Mouse (Mus musculus): ENCODE measurements around the gene Cyth1.

Gene Cyth1

DNA sequence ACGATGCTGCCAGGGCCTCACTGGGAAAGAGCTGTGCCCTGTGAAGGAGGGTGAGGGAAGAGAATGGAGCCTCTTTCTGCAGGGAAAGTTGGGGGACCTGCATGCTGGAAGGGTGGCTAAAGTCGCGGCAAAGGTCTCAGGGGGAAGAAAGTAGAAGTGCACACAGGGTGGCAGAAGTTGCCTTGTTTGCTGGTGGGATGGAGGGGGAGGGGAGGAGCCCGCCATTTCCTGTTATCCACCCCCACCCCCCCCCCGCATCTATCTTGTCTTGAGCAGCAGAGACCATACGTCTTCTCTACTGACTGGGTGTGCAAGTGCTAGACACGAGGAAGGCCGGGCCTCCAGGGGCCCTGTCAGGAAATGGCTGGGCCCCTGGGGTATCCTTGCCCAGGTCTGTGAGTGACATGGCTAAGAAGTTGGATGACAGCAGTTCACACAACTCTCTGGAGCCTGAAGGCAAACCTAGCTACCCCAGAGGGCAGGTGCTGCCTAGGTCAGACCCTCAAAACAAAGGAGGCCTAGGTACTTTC is 133.7 kb downstream of the Cyth1 start:
- DNase-seq (ENCODE audit: low spot score): no peak

DNA sequence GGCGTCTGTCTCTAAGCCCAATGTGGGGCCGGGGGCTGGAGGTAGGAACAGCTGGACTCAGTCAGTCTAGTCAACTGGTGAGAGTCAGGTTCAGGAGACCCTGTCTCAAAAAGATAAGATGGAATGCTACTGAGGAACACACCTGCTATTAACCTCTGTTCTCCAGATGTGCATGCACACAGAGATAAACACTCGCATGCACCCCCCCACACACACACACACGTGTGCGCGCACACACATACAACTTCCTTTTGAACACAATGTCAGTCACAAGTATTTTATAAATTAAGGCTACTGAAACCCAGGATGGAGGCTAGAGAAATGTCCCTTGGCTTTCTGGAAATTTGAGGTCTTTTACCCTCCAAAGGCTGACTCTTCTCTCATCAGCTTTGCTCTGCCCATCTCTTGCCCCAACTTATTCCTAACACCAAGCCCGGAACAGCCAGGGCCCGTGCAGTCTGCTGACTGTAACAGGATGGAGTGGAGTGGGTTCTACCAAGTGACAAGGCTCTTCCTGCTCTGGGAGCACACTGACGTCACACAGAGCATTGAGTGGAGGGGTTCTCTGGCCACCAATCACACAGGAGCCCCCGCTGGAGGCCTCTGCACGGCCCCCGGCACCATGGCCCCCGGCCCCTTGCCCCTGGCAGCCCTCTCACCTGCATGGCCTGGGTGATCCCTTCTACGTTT is 134.7 kb downstream of the Cyth1 start:
- no peak for DNase-seq (ENCODE audit: low spot score)

DNA sequence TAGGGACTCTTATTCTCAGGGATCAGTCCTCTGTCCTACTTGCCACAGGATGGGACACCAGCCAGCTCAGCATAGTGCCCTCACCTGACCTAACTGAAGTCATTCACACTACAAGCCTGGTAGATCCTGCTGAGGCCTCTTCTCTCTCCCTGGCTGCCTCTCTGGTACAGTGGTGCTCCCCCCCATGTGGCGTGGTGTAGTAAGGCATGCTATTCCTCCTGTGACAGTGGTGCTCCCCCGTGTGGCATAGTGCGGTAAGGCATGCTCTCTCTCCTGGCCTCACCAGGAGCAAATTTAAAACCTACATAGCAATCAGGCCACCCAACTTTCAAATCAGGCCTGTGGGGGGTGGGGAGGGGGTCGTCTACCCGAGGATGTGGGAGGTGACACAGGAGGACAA is 144.4 kb downstream of the Cyth1 start:
- peak; percentile 49 for DNase-seq (ENCODE audit: low spot score)

DNA sequence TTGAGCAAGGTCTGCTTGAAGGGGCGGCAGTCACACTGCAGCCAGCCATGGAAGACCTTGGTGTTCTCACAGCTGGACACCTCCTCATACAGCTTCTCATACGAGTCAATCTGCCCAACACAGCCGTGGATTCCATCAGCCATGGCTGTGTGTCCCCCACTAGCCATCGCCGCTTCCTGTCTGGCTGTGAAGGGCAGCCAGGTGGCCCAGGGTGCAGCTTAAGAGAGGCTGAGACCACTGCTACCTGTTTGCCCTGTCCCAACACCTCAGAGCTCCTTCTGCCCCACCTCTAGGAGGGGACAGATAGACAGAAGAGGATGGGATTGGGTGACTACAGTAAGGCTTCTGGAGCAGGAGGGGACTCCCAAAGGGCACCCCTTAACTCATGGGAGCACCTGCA is 145.0 kb downstream of the Cyth1 start:
- no peak for DNase-seq (ENCODE audit: low spot score)

DNA sequence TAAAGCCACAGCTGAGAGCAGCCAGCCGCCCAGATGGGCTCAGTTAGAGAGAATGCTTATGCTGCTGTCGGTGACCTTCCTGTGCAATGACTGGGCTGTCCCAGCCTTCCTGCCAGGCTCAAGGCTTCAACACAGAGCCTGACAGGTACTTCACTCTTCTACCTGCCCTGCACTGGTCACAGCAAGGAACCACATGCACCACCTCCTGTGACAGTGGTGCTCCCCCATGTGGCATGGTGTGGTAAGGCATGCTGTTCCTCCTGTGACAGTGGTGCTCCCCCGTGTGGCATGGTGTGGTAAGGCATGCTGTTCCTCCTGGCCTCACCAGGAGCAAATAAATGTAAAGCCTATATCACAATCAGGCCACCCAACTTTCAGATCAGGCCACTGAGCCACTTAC is 145.6 kb downstream of the Cyth1 start:
- peak; percentile 78 for DNase-seq (ENCODE audit: low spot score)

DNA sequence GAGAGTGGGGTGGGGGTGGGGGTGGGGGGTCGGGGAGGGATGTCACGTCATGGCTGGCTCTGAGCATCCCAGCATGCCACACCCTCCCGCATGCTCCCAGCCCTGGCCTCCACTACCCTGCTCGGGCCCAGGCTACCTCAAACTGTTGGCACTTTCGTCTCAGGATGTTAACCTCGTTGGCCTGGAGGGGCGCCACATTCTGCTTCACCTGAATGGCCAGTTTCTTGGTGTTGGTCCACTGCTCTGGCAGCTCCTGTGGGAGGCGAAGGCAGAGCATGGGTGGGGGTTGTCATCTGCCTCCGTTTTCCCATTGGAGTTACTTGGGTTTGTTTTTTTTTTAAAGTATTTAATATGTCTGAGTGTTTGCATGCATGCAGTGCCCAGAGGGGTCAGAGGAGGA is 147.3 kb downstream of the Cyth1 start:
- no peak for DNase-seq (ENCODE audit: low spot score)

DNA sequence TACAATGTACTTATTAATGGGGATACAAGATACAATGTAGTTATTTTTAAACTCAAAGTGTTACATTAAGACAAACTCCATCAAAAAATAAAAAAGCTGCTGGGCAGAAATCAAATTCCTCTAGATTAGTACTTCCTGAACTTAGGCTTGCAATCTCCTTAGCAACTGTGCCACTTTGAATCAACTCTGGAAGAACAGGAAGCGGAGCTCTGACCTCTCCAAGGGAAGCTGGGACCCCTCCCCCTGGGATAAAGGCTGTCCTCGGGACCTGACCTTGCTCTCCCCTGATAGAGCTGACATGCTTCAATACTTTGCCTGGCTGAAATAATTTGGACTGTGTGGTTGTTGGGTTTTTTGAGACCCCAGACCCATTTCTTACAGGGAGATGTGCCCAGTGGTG is 151.7 kb downstream of the Cyth1 start:
- DNase-seq (ENCODE audit: low spot score): no peak

DNA sequence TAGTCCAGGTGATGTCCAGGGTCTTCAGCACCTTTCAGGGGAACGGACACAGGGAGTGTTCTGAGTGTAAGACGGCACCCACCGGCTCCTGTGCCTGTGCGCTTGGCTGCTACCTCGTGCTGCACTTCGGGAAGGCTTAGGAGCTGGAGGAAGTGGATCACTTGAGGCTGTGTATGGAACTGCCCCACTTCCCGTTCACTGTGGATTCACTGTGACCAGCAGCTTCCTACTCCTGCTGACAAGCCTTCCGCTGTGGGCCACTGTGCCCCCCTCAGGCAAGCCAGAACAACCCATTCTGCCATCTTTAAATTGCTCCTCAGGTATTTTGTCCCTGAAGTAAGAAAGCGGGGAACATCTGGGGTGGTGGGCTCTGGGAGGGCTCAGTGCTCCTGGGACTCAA is 153.4 kb downstream of the Cyth1 start:
- no peak for DNase-seq (ENCODE audit: low spot score)

DNA sequence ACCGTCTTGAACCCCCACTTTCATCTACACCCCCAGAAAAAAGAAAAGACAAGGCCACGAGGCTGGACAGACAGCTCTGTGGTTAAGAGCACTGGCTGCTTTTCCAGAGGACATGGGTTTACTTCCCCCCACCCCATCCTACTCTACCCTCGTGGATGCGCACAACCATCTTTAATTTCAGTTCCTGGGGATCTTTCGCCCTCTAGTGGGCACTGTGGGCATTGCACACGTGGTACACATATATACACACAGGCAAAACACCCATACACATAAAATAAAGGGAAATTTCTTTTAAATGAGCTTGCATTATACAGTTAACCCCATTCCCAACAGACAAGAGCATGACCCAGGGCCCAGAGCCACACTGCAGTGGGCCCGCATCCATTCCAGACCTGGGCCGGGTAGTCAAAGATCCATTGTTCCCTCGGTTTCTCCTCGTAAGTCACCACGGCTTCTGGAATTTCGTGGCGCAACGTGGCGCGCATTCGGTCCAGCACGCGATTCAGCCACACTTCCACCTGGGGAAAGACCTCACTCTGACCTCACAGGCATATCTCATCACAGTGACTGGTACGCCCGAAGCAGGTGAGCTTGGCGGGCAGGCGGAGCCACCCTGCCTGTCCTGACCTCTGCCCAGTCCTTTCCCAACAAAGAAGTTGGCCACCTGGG is 157.3 kb downstream of the Cyth1 start:
- DNase-seq (ENCODE audit: low spot score): no peak

DNA sequence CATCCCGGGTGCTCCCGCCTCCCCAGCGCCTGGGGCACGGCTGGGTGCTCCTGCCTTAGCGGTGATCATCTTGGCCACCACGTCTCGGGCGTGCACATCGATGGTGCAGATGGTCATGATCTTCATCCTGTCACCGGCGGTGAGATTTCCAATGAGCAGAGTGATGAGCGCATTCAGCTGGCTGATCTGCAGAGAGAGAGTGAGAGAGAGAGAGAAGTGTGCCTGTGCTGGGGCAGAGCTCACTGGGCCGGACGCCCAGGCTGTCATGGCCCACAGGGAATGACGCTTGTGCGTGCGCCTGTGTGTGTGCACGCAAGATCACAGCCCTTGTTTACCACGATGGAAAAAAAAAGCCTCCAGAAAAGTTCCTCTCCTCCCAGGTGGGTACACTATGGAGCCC is 159.5 kb downstream of the Cyth1 start:
- no peak for DNase-seq (ENCODE audit: low spot score)

DNA sequence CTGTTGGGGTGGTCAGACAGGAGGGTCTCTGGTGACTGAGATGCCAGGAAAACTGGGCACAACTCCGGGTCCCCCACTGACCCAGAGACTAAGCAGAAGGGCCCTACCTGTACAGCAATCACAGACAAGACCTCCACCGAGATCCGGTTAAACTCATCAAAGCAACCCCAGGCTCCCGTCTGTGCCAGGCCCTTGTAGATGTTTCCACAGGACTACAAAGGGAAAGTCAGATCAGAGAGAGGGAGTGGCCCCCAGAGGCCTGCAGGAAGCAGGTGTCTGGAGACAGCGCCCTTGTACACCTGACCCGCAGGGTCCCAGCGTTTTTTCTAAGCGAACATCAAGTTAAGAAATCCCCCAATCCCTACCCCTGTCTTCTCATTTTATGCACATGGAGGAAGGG is 162.4 kb downstream of the Cyth1 start:
- no peak for DNase-seq (ENCODE audit: low spot score)

DNA sequence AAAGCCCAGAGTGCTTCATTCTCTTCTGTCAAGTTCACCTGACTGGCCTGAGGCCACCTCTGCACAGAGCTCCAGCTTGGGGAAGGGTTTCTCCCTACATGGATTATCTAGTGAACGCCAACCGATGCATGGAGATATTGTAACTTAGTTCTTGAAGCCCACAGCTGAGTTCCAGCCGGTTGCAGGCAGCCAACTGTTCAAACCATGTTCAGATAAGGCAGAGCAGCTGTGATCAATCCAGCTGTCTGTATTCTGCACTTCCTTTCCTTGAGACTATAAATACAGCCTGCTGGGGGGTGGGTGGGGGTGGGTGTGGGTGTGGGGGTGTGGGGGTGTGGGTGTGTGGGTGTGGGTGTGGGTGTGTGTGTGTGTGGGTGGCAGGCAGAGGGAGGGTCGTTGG is 163.2 kb downstream of the Cyth1 start:
- no peak for DNase-seq (ENCODE audit: low spot score)

DNA sequence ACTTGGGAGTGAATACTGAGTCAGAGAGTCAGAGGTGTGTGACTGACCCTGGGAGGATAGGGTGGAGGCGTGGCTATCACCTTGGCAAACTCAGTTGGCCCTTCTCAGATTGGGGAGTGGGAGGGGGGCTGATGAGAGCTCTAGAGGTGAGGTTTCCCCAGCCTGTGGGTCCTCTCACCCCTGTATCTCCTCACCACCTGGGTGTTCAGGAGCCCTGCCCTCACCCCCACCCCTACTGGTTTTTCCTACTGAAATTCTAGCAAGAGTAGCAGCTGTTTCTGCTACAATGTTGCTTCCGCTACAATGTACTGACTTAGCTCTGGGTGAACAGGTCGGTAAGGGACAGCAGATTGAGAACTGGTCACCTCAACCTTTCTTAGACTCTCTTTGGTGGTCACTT is 164.1 kb downstream of the Cyth1 start:
- DNase-seq (ENCODE audit: low spot score): no peak

DNA sequence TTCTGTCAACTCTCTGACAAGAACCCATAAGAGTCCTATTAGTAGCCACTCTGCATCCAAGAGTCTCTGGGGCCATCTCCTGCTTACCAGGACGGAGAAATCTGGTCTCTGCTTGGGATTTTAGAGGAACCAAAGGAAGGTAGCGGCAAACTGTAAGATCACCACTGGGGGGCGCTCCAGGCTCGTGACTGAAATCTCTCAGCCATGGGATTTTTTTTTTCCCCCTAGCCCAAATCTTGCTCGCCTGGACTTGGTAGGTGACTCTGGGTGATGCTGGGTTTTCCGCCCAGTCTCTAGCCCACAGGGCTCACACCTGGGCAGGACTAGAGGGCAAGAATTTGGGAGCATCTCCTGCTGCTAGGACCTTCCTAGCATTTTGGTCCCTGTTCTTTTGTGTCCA is 164.6 kb downstream of the Cyth1 start:
- DNase-seq (ENCODE audit: low spot score): peak; percentile 38

DNA sequence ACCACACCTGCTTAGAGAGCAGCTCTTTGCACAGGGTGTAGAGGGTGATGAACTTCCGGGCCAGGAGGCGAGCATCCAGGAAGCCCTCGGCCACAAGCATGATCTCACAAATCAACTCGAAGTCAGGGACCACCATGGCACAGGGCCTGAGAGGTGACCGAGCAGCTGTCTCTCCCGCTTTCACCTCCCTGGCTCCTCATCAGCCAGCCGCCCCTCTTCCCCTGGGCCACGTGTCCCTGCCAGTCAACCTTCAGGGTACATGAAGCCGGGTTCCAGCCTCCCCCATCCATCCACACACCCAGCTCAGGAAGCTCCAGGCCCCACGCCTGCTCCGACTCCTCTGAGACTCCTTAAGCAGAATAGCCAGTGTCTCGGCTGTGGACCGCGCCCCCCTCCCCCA is 166.1 kb downstream of the Cyth1 start:
- DNase-seq (ENCODE audit: low spot score): no peak

All from ovary, postnatal 10 days (tissue).